Mouse (Mus musculus): Measurements from ENCODE around the gene Gpr68. TPM values are rescaled to one million over a fixed set of nuclear protein-coding genes. Genes with fewer than 3 reads are reported as not detected.

Gpr68 gene
- polyA plus RNA-seq, 1 experiment from 2014 or later, result 0.64 TPM

DNA sequence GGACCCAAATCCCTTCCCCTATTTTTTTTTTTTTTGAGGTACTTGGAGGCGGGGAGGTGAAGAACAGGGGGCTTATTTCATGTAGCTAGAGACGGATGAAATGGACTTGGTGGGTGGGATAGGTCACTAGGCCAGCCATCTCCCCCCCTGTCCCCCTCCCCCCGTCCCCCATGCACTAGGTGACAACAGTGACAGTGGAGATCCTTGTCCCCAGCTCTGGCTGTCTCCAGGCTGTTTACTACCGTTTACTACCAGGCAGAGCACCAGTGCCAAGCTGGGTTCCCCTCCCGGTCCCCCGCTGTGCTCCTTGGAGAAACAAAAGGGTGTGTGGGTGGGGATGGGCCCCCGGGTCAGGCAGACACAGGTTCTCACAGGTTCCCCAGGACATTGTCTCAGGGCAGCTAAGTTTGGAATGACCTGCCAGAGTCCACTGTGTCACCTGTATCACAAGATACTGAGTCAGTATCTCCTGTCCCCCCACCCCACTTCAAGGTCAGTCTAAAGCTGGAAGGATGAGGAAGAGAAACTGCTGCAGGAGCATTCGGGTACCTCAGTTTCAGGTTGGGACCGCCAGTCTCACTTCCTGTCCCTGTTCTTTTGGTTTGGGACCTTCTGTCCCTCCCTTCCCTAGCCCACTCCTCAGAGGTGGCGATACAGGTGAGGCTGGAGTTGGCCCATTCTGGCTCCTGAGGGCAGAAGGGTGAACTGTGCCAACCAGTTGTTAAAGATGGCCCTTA, 468 bp upstream of the Gpr68 start:
- ATAC-seq (ENCODE audit: insufficient read depth, low FRiP score, low read depth), result no peak
- Histone ChIP-seq H3K9me3 (no peaks in the 10 kb centered on the region), H3K4me2 (peak overlapping the region; percentile 79), H3K9ac (no peak overlapping the region), H3K4me3 (replicated peaks) (peak overlapping the region; percentile 45), H3K27me3 (replicated peaks) (no peaks in the 10 kb centered on the region; the same call in 1 of the 2 replicates), H3K4me1 (peaks cover 8% of the 10 kb centered on the region; the same call in 1 of the 2 replicates), H3K36me3 (no peaks in the 10 kb centered on the region), H3K27ac (no peak overlapping the region)
- WGBS, result 28% methylated on average over 10 of the region's 10 CpGs

DNA sequence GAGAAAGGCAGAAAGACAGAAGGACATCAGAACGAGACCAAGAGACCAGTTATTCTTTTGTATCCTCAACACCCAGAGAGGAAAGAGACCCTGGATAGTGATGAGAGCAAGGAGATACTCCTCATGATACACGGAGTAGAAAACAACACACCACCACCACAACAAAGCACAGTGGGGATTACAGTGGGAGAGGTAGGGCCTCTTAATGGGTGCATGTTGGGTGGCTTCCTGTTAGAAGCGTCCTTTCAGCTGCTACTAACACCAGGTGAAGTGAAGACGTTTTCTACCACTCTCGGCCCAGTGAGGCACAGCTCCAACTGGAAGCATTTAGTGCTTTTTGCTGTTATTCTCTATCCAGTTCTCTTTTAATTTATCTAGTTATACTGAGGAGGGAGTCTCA, 1.1 kb downstream of the Gpr68 start:
- Histone ChIP-seq H3K9me3 (no peaks in the 10 kb centered on the region), H3K27ac (no peak overlapping the region), H3K9ac (no peak overlapping the region), H3K4me2 (no peak overlapping the region), H3K36me3 (no peaks in the 10 kb centered on the region), H3K4me3 (replicated peaks) (no peak overlapping the region), H3K4me1 (peaks cover 8% of the 10 kb centered on the region; the same call in 1 of the 2 replicates), H3K27me3 (replicated peaks) (peaks cover 4% of the 10 kb centered on the region; the same call in 1 of the 2 replicates)
- no peak for ATAC-seq (ENCODE audit: insufficient read depth, low FRiP score, low read depth)
- WGBS, result 82% methylated on average over 5 of the region's 5 CpGs

DNA sequence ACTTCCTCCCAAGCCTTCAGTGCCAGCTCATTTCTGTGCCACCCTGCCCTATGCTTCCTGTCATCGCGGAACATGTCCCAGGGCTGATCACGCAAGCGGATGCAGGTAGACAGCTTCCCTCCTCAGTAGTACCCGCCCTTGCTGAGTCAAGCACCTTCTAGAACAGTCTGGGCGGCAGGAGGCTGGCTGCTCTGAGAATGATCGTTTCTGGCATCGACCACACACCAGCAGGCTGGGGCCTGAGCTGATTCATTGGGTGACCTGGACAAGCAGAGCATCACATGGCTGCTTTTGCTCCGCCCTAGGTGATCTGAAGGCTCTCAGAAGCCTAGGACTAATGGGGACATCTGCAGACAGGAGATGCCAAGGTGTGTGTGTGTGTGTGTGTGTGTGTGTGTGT, 4.2 kb downstream of the Gpr68 start:
- Histone ChIP-seq H3K4me2 (no peak overlapping the region), H3K9me3 (no peaks in the 10 kb centered on the region), H3K9ac (no peak overlapping the region), H3K27ac (no peak overlapping the region), H3K27me3 (replicated peaks) (peaks cover 18% of the 10 kb centered on the region), H3K36me3 (no peaks in the 10 kb centered on the region), H3K4me1 (peaks cover 14% of the 10 kb centered on the region; the same call in 1 of the 2 replicates), H3K4me3 (replicated peaks) (no peak overlapping the region)
- no peak for ATAC-seq (ENCODE audit: insufficient read depth, low FRiP score, low read depth)
- 80% methylated on average over 9 of the region's 9 CpGs for WGBS

DNA sequence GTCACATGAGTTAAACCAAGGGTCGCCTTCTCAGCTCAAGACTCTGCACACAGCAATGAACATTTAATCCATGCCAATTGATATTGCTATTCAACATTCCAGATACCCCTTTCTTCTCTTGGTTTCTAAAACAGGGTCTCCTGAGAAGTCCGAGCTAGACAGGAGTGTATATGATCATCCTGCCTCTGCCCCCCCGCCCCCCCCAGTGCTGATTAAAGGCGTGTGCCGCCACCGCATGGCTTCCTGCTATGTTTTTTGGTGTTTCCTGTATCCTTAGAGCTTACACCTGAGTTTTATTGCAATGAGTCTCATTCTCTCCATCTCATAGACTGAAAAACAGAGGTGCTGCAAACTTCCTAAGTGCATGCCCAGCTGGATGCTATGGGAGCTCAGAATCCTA, 6.6 kb downstream of the Gpr68 start:
- H3K27me3 ChIP-seq (replicated peaks), result peaks cover 39% of the 10 kb centered on the region
- H3K4me3 ChIP-seq (replicated peaks), result no peak overlapping the region
- 71% methylated on average over 6 of the region's 6 CpGs for WGBS
- H3K9me3 ChIP-seq, result no peaks in the 10 kb centered on the region
- H3K4me1 ChIP-seq, result peaks cover 11% of the 10 kb centered on the region; the same call in 1 of the 2 replicates
- no peak overlapping the region for H3K27ac ChIP-seq
- no peak for ATAC-seq (ENCODE audit: insufficient read depth, low FRiP score, low read depth)
- H3K9ac ChIP-seq, result no peak overlapping the region
- no peak overlapping the region for H3K4me2 ChIP-seq
- no peaks in the 10 kb centered on the region for H3K36me3 ChIP-seq

DNA sequence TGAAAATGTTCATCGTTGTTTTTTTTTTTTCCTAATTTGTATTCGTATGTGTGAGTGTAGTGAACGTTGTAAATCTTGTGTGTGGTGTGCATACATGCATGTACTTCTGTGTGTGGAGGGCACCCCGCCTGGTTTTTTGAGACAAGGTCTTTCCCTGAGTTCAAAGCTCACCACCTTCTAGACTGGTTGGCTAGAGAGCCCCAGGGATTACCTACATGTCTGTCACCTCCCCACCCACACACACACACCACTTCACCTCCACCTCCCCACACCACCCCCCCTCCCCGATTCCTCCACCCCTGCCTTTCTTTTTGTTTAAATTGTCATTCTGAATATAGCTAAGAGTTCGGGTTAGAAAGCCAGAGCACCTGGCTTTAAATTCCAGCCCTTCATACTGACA, 7.1 kb downstream of the Gpr68 start:
- no peak for ATAC-seq (ENCODE audit: insufficient read depth, low FRiP score, low read depth)
- Histone ChIP-seq H3K9me3 (no peaks in the 10 kb centered on the region), H3K4me1 (peaks cover 11% of the 10 kb centered on the region; the same call in 1 of the 2 replicates), H3K36me3 (no peaks in the 10 kb centered on the region), H3K27me3 (replicated peaks) (peaks cover 41% of the 10 kb centered on the region), H3K4me2 (no peak overlapping the region), H3K9ac (no peak overlapping the region), H3K4me3 (replicated peaks) (no peak overlapping the region), H3K27ac (no peak overlapping the region)
- 60% methylated on average over 6 of the region's 6 CpGs for WGBS

DNA sequence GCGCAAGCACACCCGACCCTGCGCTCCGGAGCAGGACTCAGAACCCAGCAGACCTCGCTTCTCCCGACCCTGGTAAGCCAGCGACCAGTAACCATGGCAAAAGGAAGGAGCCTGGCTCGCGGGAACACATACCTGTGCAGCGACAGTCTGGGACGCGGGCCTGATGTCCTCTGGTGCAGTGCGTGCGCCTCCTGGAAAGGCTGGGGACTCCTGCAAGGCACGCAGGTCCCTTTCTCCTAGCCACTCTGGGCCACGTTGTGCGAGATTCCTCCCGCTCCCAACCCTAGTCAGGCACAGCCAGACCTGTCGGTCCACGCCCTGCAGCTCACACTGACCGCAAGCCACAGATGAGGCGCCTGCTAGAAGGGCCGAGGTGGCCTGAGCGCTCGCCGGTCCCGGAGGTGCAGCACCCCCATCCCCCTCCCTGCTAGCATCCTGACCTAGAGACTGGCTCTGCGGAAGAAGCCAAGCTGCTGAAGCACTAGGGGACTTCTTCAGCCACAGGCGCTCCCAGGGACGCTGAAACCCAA, 8.8 kb downstream of the Gpr68 start:
- Histone ChIP-seq H3K27me3 (replicated peaks) (peaks cover 41% of the 10 kb centered on the region), H3K36me3 (no peaks in the 10 kb centered on the region), H3K4me1 (peaks cover 11% of the 10 kb centered on the region; the same call in 1 of the 2 replicates), H3K27ac (no peak overlapping the region), H3K4me3 (replicated peaks) (peak overlapping the region; percentile 28), H3K9ac (no peak overlapping the region), H3K4me2 (peak overlapping the region; percentile 56), H3K9me3 (no peaks in the 10 kb centered on the region)
- WGBS, result 2% methylated on average over 30 of the region's 30 CpGs
- no peak for ATAC-seq (ENCODE audit: insufficient read depth, low FRiP score, low read depth)

DNA sequence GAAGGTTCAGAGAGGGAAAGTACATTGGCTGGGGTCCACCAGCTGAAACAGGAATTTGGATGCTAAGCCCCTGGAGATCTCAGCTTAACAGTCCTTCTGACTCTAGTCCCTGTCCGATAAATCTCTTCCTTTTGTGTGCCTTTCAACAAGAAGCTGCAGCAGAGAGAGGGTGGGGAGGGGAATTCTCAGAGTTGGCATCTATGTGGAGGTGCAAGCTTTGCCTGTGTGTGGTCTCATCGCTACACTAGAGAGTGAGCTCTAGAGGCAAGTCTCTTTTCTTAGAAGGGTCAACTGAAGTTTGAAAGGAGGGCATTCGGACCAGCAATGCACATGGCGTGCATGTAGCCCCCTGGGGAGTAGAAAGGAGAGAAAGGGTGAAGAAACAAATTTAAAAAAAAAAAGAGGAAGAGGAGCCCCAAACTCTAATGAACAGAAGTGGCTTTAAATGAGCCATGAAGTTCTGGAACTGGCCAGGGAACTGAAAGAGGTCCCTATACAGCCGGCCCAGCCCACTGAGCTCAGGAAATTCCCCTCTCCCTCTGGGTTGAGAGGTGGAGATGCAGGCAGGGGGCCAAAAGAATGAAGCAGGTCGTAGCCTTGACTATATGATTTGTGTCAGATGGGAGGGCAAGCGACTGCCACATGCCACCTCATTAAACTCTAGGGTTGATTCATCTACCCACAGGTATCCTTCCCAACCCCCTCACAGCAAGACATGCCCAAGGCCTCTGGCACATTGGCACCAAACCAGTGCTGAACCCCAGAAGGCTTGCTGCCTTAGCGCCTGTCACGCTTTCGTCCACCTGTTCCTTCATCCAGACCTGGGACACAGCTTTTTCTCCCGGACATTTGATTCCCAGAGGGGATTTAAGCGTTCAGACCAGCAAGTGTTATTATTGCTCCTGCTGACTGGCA, 10.0 kb downstream of the Gpr68 start:
- Histone ChIP-seq H3K36me3 (no peaks in the 10 kb centered on the region), H3K4me2 (peak overlapping the region; percentile 56), H3K9ac (no peak overlapping the region), H3K27me3 (replicated peaks) (peaks cover 41% of the 10 kb centered on the region), H3K27ac (no peak overlapping the region), H3K4me1 (peaks cover 11% of the 10 kb centered on the region; the same call in 1 of the 2 replicates), H3K9me3 (no peaks in the 10 kb centered on the region), H3K4me3 (replicated peaks) (no peak overlapping the region)
- ATAC-seq (ENCODE audit: insufficient read depth, low FRiP score, low read depth), result no peak
- WGBS, result 29% methylated on average over 12 of the region's 12 CpGs

DNA sequence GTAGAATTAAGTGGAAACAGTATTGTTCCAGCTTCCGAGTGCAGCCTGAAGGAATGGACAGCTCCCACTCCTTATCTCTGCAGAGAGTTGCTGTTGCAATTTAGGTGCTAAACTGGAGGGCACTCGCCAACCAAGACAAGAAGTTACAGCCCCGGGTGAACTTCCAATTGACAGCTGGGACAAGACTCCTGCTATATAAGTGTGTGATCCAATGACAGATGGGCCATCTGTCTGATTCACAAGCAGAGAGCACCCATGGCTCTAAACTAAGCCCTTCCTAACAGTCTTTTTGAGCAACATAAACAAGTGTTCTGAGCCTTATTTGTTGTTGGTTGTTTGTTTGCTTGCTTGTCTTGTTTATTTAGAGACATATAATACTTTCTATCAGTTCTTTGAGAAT, 11.3 kb downstream of the Gpr68 start:
- peaks cover 35% of the 10 kb centered on the region for H3K27me3 ChIP-seq (replicated peaks)
- no peak overlapping the region for H3K4me2 ChIP-seq
- H3K9ac ChIP-seq, result no peak overlapping the region
- H3K9me3 ChIP-seq, result no peaks in the 10 kb centered on the region
- H3K4me3 ChIP-seq (replicated peaks), result no peak overlapping the region
- no peak overlapping the region for H3K27ac ChIP-seq
- ATAC-seq (ENCODE audit: insufficient read depth, low FRiP score, low read depth), result no peak
- 21% methylated on average over 3 of the region's 3 CpGs for WGBS
- no peaks in the 10 kb centered on the region for H3K36me3 ChIP-seq
- H3K4me1 ChIP-seq, result peaks cover 11% of the 10 kb centered on the region; the same call in 1 of the 2 replicates

DNA sequence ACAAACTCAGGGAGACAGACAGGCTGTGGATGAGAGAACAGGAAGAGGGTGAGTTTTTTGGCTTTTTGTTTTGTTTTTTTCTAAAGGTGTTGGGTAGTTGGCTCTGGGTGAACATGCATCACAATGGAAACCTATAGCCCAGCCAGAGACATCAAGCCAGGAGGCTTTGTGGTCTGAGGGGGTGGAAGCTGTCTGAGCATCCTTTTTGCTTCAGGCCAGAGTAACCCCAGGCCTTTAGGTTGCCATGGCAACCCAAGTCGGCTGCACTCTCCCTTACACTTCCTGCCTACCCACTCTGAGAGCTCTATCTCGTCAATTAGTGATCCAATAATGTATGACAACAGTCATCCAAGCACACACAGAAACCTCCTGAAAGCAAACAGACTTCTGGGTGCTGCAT, 12.5 kb downstream of the Gpr68 start:
- Histone ChIP-seq H3K4me3 (replicated peaks) (no peak overlapping the region), H3K9me3 (no peaks in the 10 kb centered on the region), H3K27me3 (replicated peaks) (peaks cover 35% of the 10 kb centered on the region), H3K4me1 (peaks cover 11% of the 10 kb centered on the region; the same call in 1 of the 2 replicates), H3K36me3 (no peaks in the 10 kb centered on the region), H3K27ac (no peak overlapping the region), H3K9ac (no peak overlapping the region), H3K4me2 (no peak overlapping the region)
- WGBS, result 5% methylated on average over 2 of the region's 2 CpGs
- no peak for ATAC-seq (ENCODE audit: insufficient read depth, low FRiP score, low read depth)

DNA sequence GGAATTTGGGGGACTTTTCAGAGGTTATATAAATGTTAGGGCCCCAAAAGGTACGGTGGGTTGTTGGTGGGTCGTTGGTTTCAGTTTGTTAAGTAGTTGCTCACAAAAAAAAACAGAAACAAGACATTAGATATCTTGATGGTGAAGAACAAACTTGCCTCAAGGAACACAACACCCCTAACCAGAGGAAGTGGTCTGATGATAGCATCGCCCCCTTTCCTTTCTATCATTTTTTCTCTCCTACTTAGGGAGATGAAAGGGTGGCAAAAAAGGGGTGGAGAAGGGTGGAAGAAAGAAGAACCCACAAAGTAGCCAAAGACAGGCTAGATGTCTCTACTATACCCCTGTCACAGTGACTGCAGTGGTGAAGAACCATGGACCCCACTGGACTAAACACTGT, 17.4 kb downstream of the Gpr68 start:
- no peak overlapping the region for H3K9ac ChIP-seq
- WGBS, result 89% methylated on average over 3 of the region's 3 CpGs
- H3K9me3 ChIP-seq, result no peaks in the 10 kb centered on the region
- ATAC-seq (ENCODE audit: insufficient read depth, low FRiP score, low read depth), result no peak
- H3K36me3 ChIP-seq, result no peaks in the 10 kb centered on the region
- no peaks in the 10 kb centered on the region for H3K4me1 ChIP-seq
- H3K4me3 ChIP-seq (replicated peaks), result no peak overlapping the region
- H3K4me2 ChIP-seq, result no peak overlapping the region
- H3K27ac ChIP-seq, result no peak overlapping the region
- H3K27me3 ChIP-seq (replicated peaks), result no peaks in the 10 kb centered on the region

DNA sequence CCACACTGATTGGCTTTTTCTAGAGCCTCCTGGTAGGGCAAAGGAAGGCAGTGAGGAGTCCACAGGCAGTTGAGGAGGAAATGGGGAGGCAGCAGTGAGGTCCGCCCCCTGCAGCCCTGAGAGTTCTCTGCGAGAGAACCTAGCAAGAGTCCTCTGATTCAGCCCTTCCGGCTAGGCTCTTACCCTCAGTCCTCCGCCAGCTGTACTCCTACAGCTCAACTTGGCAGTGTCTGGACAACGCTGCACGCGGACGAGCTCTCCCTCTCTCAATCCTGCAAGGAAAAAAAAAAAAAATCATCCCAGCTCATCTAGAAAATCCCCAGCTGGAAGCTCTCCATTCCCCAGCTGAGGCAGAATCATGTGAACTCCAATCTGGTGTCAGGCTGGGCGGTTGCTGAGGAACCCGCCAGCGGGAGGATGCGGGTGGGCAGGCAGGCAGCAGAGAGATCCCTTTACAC, 20.2 kb downstream of the Gpr68 start:
- 20% methylated on average over 12 of the region's 12 CpGs for WGBS
- peak overlapping the region; percentile 80; the same call in 1 of the 2 replicates for H3K27ac ChIP-seq

More for the DNA sequence above, 20.2 kb downstream of the Gpr68 start:
- peak; percentile 74; the same call in 1 of the 2 replicates for ATAC-seq (ENCODE audit: insufficient read depth, low FRiP score, low read depth)
- H3K9me3 ChIP-seq, result no peaks in the 10 kb centered on the region
- H3K4me3 ChIP-seq (replicated peaks), result no peak overlapping the region
- H3K27me3 ChIP-seq (replicated peaks), result no peaks in the 10 kb centered on the region
- H3K9ac ChIP-seq, result no peak overlapping the region
- no peaks in the 10 kb centered on the region for H3K4me1 ChIP-seq
- no peaks in the 10 kb centered on the region for H3K36me3 ChIP-seq
- H3K4me2 ChIP-seq, result peak overlapping the region; percentile 3; the same call in 1 of the 2 replicates
